Mouse (Mus musculus) liver, adult 2 months (tissue): ENCODE results near the gene Olfr1026. TPM values are rescaled to one million over a fixed set of nuclear protein-coding genes. Genes with fewer than 3 reads are reported as not detected.

Experiments
- DNase-seq: peaks from one replicate; pipeline ENCODE4 v3.0.0-alpha.2; 2011; ENCODE audit warnings: low read depth, low spot score; ENCODE audit errors: extremely low read depth
- H3K27ac ChIP-seq: fragments of 200-500 bp; replicated peaks from 2 replicates; pipeline ENCODE4 v1.5.1; 2012; ENCODE audit warnings: low read depth, mild to moderate bottlenecking, control low read depth, inconsistent platforms, low read length; ENCODE audit not compliant: insufficient read depth
- H3K27me3 ChIP-seq: fragments of 200-500 bp; 2 replicates; pipeline ENCODE4 v1.6.1; 2012; ENCODE audit warnings: mild to moderate bottlenecking, moderate library complexity, low read length, inconsistent platforms; ENCODE audit not compliant: control insufficient read depth, insufficient read depth
- H3K36me3 ChIP-seq: fragments of 200-500 bp; 2 replicates; pipeline ENCODE4 v1.6.1; 2012; ENCODE audit warnings: low read length, inconsistent platforms; ENCODE audit not compliant: control insufficient read depth, insufficient read depth
- H3K4me1 ChIP-seq: fragments of 200-500 bp; 2 replicates; pipeline ENCODE4 v1.6.1; 2011; ENCODE audit warnings: low read length; ENCODE audit not compliant: control insufficient read depth, insufficient read depth
- H3K4me3 ChIP-seq: fragments of 200-500 bp; 2 replicates; pipeline ENCODE4 v1.5.1; 2011; ENCODE audit warnings: low read depth, mild to moderate bottlenecking, control low read depth, low read length, moderate library complexity; ENCODE audit not compliant: insufficient read depth
- H3K79me2 ChIP-seq: fragments of 200-500 bp; 2 replicates; pipeline ENCODE4 v1.6.1; 2012; ENCODE audit warnings: inconsistent platforms, mild to moderate bottlenecking, low read length, moderate library complexity; ENCODE audit not compliant: control insufficient read depth, insufficient read depth
- H3K9ac ChIP-seq: fragments of 200-500 bp; 2 replicates; pipeline ENCODE4 v1.6.1; 2012; ENCODE audit warnings: low read depth, mild to moderate bottlenecking, control low read depth, inconsistent platforms, low read length
- CTCF ChIP-seq: fragments of 200-500 bp; IDR thresholded peaks from 2 replicates; pipeline ENCODE4 v1.5.1; 2011; ENCODE audit warnings: low read depth, low read length, control low read depth
- POLR2A ChIP-seq: fragments of 200-500 bp; IDR thresholded peaks from 2 replicates; pipeline ENCODE4 v1.6.1; 2011; ENCODE audit warnings: low read length, control low read depth; ENCODE audit not compliant: insufficient read depth; ENCODE audit errors: extremely low read depth
- WGBS: fragments of 180-500 bp; shearing (Covaris S2); methylation state at CpG from one replicate; pipeline ENCODE4 v1.1.7; 2018; 5-methylcytosine and 5-hydroxymethylcytosine counted together
- polyA plus RNA-seq: library from polyadenylated mRNA; depleted of rRNA; stranded (reverse); fragments of >200 nt; gene quantifications from 2 replicates; pipeline ENCODE4 v1.2.3, GENCODE M21; 2012; rRNA removed
- total RNA-seq: library from RNA; depleted of rRNA; stranded (reverse); fragments of >200 nt; gene quantifications from 2 replicates; pipeline ENCODE4 v1.2.3, GENCODE M21; 2014; rRNA removed

Gene Olfr1026
- total and polyA plus RNA-seq, 2 experiments: not detected

- H3K27me3 ChIP-seq: no peaks in the 10 kb centered on the region
- no peak for TF ChIP-seq CTCF
- TF ChIP-seq POLR2A: no peak
- no peaks in the 10 kb centered on the region for H3K36me3 ChIP-seq
- no peaks in the 10 kb centered on the region for H3K4me1 ChIP-seq
- no peak within 1 kb of the TSS for H3K9ac ChIP-seq
- H3K27ac ChIP-seq: no peak within 1 kb of the TSS
- H3K79me2 ChIP-seq: no peaks in the 10 kb centered on the region
- no peak for DNase-seq
- H3K4me3 ChIP-seq: no peak within 1 kb of the TSS
- 90% methylated on average over 2 of the region's 2 CpGs for WGBS
Measured at GRCm38 (mm10) chr2:85973595-85973994, 52.2 kb downstream of the Olfr1026 start, which contains the start of gene Olfr1029. Olfr1029 (plus strand) TSS chr2:85973895.

Other genes with a start within 250 kb of the Olfr1026 start
- not detected in 2 replicates for gene Olfr1006, start 242.8 kb upstream of the Olfr1026 start, total RNA-seq
- not detected in 2 replicates for gene Olfr1006, start 242.8 kb upstream of the Olfr1026 start, polyA plus RNA-seq
- gene Olfr1008, start 232.1 kb upstream of the Olfr1026 start, total RNA-seq: not detected in 2 replicates
- gene Olfr1008, start 232.1 kb upstream of the Olfr1026 start, polyA plus RNA-seq: not detected in 2 replicates
- not detected in 2 replicates for gene Olfr1009, start 206.1 kb upstream of the Olfr1026 start, total RNA-seq
- not detected in 2 replicates for gene Olfr1009, start 206.1 kb upstream of the Olfr1026 start, polyA plus RNA-seq
- gene Olfr1012, start 158.8 kb upstream of the Olfr1026 start, total RNA-seq: not detected in 2 replicates
- gene Olfr1012, start 158.8 kb upstream of the Olfr1026 start, polyA plus RNA-seq: not detected in 2 replicates
- not detected in 2 replicates for gene Olfr1013, start 154.5 kb upstream of the Olfr1026 start, total RNA-seq
- gene Olfr1013, start 154.5 kb upstream of the Olfr1026 start, polyA plus RNA-seq: not detected in 2 replicates
- gene Olfr1014, start 148.8 kb upstream of the Olfr1026 start, total RNA-seq: not detected in 2 replicates
- not detected in 2 replicates for gene Olfr1014, start 148.8 kb upstream of the Olfr1026 start, polyA plus RNA-seq
- not detected in 2 replicates for gene Olfr1015, start 139.5 kb upstream of the Olfr1026 start, total RNA-seq
- gene Olfr1015, start 139.5 kb upstream of the Olfr1026 start, polyA plus RNA-seq: not detected in 2 replicates
- gene Olfr1016, start 119.0 kb upstream of the Olfr1026 start, total RNA-seq: not detected in 2 replicates
- gene Olfr1016, start 119.0 kb upstream of the Olfr1026 start, polyA plus RNA-seq: not detected in 2 replicates
- gene Olfr1018, start 103.1 kb upstream of the Olfr1026 start, total RNA-seq: not detected in 2 replicates
- not detected in 2 replicates for gene Olfr1018, start 103.1 kb upstream of the Olfr1026 start, polyA plus RNA-seq
- not detected in 2 replicates for gene Olfr1019, start 76.1 kb upstream of the Olfr1026 start, total RNA-seq
- gene Olfr1019, start 76.1 kb upstream of the Olfr1026 start, polyA plus RNA-seq: not detected in 2 replicates
- not detected in 2 replicates for gene Olfr1020, start 74.5 kb upstream of the Olfr1026 start, total RNA-seq
- not detected in 2 replicates for gene Olfr1020, start 74.5 kb upstream of the Olfr1026 start, polyA plus RNA-seq
- not detected in 2 replicates for gene Olfr1022, start 53.0 kb upstream of the Olfr1026 start, total RNA-seq
- gene Olfr1022, start 53.0 kb upstream of the Olfr1026 start, polyA plus RNA-seq: not detected in 2 replicates
- not detected in 2 replicates for gene Olfr1023, start 35.9 kb upstream of the Olfr1026 start, total RNA-seq
- not detected in 2 replicates for gene Olfr1023, start 35.9 kb upstream of the Olfr1026 start, polyA plus RNA-seq
- gene Olfr1024, start 16.5 kb upstream of the Olfr1026 start, total RNA-seq: not detected in 2 replicates
- gene Olfr1024, start 16.5 kb upstream of the Olfr1026 start, polyA plus RNA-seq: not detected in 2 replicates
- gene Olfr1025-ps1, start 6.4 kb upstream of the Olfr1026 start, total RNA-seq: not detected in 2 replicates
- not detected in 2 replicates for gene Olfr1025-ps1, start 6.4 kb upstream of the Olfr1026 start, polyA plus RNA-seq
- gene Olfr1028, start 28.9 kb downstream of the Olfr1026 start, total RNA-seq: not detected in 2 replicates
- not detected in 2 replicates for gene Olfr1028, start 28.9 kb downstream of the Olfr1026 start, polyA plus RNA-seq
- 0.09 and 0.13 TPM in 2 replicates for gene Olfr1029, start 52.3 kb downstream of the Olfr1026 start, total RNA-seq
- 0.04 TPM in 1 of 2 replicates, not detected in the other for gene Olfr1029, start 52.3 kb downstream of the Olfr1026 start, polyA plus RNA-seq
- under 0.01 TPM in 1 of 2 replicates, not detected in the other for gene Olfr1030, start 57.7 kb downstream of the Olfr1026 start, total RNA-seq
- 0.02 TPM in 1 of 2 replicates, not detected in the other for gene Olfr1030, start 57.7 kb downstream of the Olfr1026 start, polyA plus RNA-seq
- gene Olfr1031, start 68.7 kb downstream of the Olfr1026 start, total RNA-seq: not detected in 2 replicates
- not detected in 2 replicates for gene Olfr1031, start 68.7 kb downstream of the Olfr1026 start, polyA plus RNA-seq
- not detected in 2 replicates for gene Olfr1032, start 84.0 kb downstream of the Olfr1026 start, total RNA-seq
- gene Olfr1032, start 84.0 kb downstream of the Olfr1026 start, polyA plus RNA-seq: not detected in 2 replicates
- gene Olfr1033, start 99.1 kb downstream of the Olfr1026 start, total RNA-seq: 8.7 and 10.7 TPM in 2 replicates
- gene Olfr1033, start 99.1 kb downstream of the Olfr1026 start, polyA plus RNA-seq: 1.7 TPM in 2 replicates
- gene Olfr1034, start 124.3 kb downstream of the Olfr1026 start, total RNA-seq: 2.4 and 2.6 TPM in 2 replicates
- 0.90 and 0.93 TPM in 2 replicates for gene Olfr1034, start 124.3 kb downstream of the Olfr1026 start, polyA plus RNA-seq
- not detected in 2 replicates for gene Olfr1036, start 152.4 kb downstream of the Olfr1026 start, total RNA-seq
- not detected in 2 replicates for gene Olfr1036, start 152.4 kb downstream of the Olfr1026 start, polyA plus RNA-seq
- not detected in 2 replicates for gene Olfr1037, start 165.8 kb downstream of the Olfr1026 start, total RNA-seq
- not detected in 2 replicates for gene Olfr1037, start 165.8 kb downstream of the Olfr1026 start, polyA plus RNA-seq
- gene Olfr1039, start 214.4 kb downstream of the Olfr1026 start, total RNA-seq: not detected in 2 replicates
- gene Olfr1039, start 214.4 kb downstream of the Olfr1026 start, polyA plus RNA-seq: not detected in 2 replicates
- not detected in 2 replicates for gene Olfr1040, start 225.2 kb downstream of the Olfr1026 start, total RNA-seq
- gene Olfr1040, start 225.2 kb downstream of the Olfr1026 start, polyA plus RNA-seq: not detected in 2 replicates
- gene Olfr1042, start 240.3 kb downstream of the Olfr1026 start, total RNA-seq: not detected in 2 replicates
- not detected in 2 replicates for gene Olfr1042, start 240.3 kb downstream of the Olfr1026 start, polyA plus RNA-seq
- not detected in 2 replicates for gene Olfr1043, start 246.0 kb downstream of the Olfr1026 start, total RNA-seq
- gene Olfr1043, start 246.0 kb downstream of the Olfr1026 start, polyA plus RNA-seq: not detected in 2 replicates